Mouse (Mus musculus): ENCODE data around the gene Foxn3. TPM values are rescaled to one million over a fixed set of nuclear protein-coding genes. Genes with fewer than 3 reads are reported as not detected.

The Foxn3 gene
- polyA plus RNA-seq, 1 experiment: 61.0 TPM

DNA sequence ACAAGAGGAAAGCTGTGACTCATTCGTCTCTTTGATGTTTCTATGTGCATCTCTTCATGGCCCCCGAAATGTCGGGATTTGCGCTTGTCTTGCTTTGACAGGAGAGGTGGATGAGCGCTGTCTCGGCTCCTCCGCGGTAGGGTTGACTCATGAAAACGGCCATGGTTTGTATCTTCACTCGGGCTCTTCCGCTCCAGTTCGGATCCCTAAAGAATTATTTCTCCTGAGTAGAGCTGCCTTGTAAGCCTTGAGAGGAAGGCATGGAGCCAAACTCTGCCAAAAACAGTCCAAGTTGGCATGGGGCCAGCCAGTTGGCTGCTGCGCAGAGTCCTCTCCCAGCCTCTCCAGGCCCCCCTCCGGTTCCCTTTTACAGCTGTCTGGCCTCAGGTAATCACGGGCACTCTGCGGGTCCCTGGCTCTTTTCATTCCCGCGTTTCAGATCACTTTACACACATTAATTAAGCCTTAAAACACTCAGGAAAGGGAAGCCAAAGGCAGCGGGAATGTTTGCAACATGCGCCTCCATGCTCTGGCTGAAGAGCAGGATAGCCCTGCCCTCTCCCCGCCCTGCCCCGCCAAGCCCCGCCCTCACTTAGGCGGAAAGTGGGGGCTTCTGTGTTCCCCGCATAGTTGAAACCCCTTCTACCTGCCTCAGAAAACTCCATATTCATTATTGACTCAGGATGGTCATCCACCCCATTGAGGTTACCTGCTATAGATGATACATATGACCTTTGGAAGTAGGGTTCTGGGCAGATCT lies 7.0 kb upstream of the Foxn3 start:
- TF ChIP-seq EP300 (IDR thresholded peaks at IDR 0.05; ENCODE audit: insufficient read depth, low read depth, low read length): no peak
- TF ChIP-seq CTCF (IDR thresholded peaks at IDR 0.05; ENCODE audit: low read depth, low read length): no peak
- no peak for TF ChIP-seq POLR2A (IDR thresholded peaks at IDR 0.05; ENCODE audit: insufficient read depth, low read length)
- Histone ChIP-seq H3K36me3 (ENCODE audit: control insufficient read depth, insufficient read depth, low read length, poor library complexity, severe bottlenecking) (no peaks in the 10 kb centered on the region), H3K9ac (ENCODE audit: low read depth, poor library complexity, severe bottlenecking) (no peak overlapping the region), H3K9me3 (replicated peaks; ENCODE audit: control insufficient read depth, insufficient read depth, low read length, poor library complexity, severe bottlenecking) (no peaks in the 10 kb centered on the region), H3K27ac (ENCODE audit: insufficient read depth, low read length) (no peak overlapping the region), H3K4me3 (ENCODE audit: low read depth, low read length) (peak overlapping the region; percentile 38; the same call in 1 of the 2 replicates), H3K27me3 (ENCODE audit: control insufficient read depth, insufficient read depth, low read length, poor library complexity, severe bottlenecking) (no peaks in the 10 kb centered on the region), H3K4me1 (ENCODE audit: control insufficient read depth, insufficient read depth, low read length) (peaks cover 5% of the 10 kb centered on the region)

GRCm38 (mm10) chr12:99565606-99566005 lies 2.2 kb upstream of the Foxn3 start:
- no peaks in the 10 kb centered on the region for H3K36me3 ChIP-seq (ENCODE audit: control insufficient read depth, insufficient read depth, low read length, poor library complexity, severe bottlenecking)
- H3K4me3 ChIP-seq (ENCODE audit: low read depth, low read length): no peak overlapping the region
- H3K27me3 ChIP-seq (ENCODE audit: control insufficient read depth, insufficient read depth, low read length, poor library complexity, severe bottlenecking): no peaks in the 10 kb centered on the region
- no peaks in the 10 kb centered on the region for H3K4me1 ChIP-seq (ENCODE audit: control insufficient read depth, insufficient read depth, low read length)
- no peak overlapping the region for H3K9ac ChIP-seq (ENCODE audit: low read depth, poor library complexity, severe bottlenecking)
- H3K9me3 ChIP-seq (replicated peaks; ENCODE audit: control insufficient read depth, insufficient read depth, low read length, poor library complexity, severe bottlenecking): no peaks in the 10 kb centered on the region
- no peak overlapping the region for H3K27ac ChIP-seq (ENCODE audit: insufficient read depth, low read length)
- TF ChIP-seq CTCF (IDR thresholded peaks at IDR 0.05; ENCODE audit: low read depth, low read length): no peak
- TF ChIP-seq POLR2A (IDR thresholded peaks at IDR 0.05; ENCODE audit: insufficient read depth, low read length): no peak
- TF ChIP-seq EP300 (IDR thresholded peaks at IDR 0.05; ENCODE audit: insufficient read depth, low read depth, low read length): no peak

DNA sequence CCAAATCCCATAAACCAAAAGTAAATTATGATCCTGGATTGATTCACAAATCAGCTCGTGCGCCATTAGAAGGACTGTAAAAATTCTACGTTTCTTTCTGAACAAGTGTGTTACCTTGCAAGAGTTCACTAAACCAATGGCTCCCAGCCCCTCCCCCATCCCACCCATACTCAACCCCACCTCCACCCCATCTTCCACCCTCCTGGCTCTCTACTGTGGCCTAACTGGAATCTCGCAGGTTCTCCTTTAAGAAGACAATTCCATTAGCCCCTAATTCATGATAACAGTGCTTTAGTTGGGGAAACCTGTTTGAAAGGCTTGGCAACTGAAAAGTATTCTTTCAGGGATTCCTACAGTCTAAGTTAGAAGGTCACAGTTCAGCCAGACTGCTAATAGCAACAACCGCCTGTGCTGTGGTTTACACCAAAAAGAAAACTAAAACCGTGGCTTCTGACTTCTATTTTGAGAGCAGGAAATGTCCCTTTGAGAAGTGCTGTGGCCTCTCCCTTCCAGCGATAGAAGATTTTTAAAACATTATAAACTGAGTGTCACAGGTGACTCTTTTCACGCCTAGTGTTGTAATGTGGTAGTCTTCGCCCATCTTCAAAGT lies 1.0 kb upstream of the Foxn3 start:
- Histone ChIP-seq H3K4me1 (ENCODE audit: control insufficient read depth, insufficient read depth, low read length) (no peaks in the 10 kb centered on the region), H3K4me3 (ENCODE audit: low read depth, low read length) (no peak overlapping the region), H3K36me3 (ENCODE audit: control insufficient read depth, insufficient read depth, low read length, poor library complexity, severe bottlenecking) (no peaks in the 10 kb centered on the region), H3K9me3 (replicated peaks; ENCODE audit: control insufficient read depth, insufficient read depth, low read length, poor library complexity, severe bottlenecking) (no peaks in the 10 kb centered on the region), H3K27me3 (ENCODE audit: control insufficient read depth, insufficient read depth, low read length, poor library complexity, severe bottlenecking) (no peaks in the 10 kb centered on the region), H3K9ac (ENCODE audit: low read depth, poor library complexity, severe bottlenecking) (no peak overlapping the region), H3K27ac (ENCODE audit: insufficient read depth, low read length) (no peak overlapping the region)
- no peak for TF ChIP-seq CTCF (IDR thresholded peaks at IDR 0.05; ENCODE audit: low read depth, low read length)
- TF ChIP-seq EP300 (IDR thresholded peaks at IDR 0.05; ENCODE audit: insufficient read depth, low read depth, low read length): no peak
- no peak for TF ChIP-seq POLR2A (IDR thresholded peaks at IDR 0.05; ENCODE audit: insufficient read depth, low read length)

DNA sequence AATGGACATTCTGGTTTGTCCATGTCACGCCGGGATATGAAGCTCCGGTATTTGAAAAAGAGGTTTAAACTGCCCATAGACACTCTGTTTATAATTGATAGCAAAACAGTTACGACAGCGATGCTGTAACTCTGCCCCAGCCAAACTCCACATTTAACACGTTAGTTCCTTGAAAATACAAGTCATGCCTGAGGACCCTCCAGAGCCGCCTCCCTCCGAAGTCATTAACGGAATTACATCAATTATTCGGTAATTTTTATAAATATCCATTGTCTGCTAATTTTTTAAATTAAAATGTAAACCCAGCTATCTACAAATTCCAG lies 554 bp downstream of the Foxn3 start:
- H3K36me3 ChIP-seq (ENCODE audit: control insufficient read depth, insufficient read depth, low read length, poor library complexity, severe bottlenecking): no peaks in the 10 kb centered on the region
- no peaks in the 10 kb centered on the region for H3K27me3 ChIP-seq (ENCODE audit: control insufficient read depth, insufficient read depth, low read length, poor library complexity, severe bottlenecking)
- H3K4me3 ChIP-seq (ENCODE audit: low read depth, low read length): peak overlapping the region; percentile 48
- no peak overlapping the region for H3K27ac ChIP-seq (ENCODE audit: insufficient read depth, low read length)
- TF ChIP-seq POLR2A (IDR thresholded peaks at IDR 0.05; ENCODE audit: insufficient read depth, low read length) (no peak), EP300 (IDR thresholded peaks at IDR 0.05; ENCODE audit: insufficient read depth, low read depth, low read length) (no peak), CTCF (IDR thresholded peaks at IDR 0.05; ENCODE audit: low read depth, low read length) (no peak)
- no peaks in the 10 kb centered on the region for H3K9me3 ChIP-seq (replicated peaks; ENCODE audit: control insufficient read depth, insufficient read depth, low read length, poor library complexity, severe bottlenecking)
- no peaks in the 10 kb centered on the region for H3K4me1 ChIP-seq (ENCODE audit: control insufficient read depth, insufficient read depth, low read length)
- peak overlapping the region; percentile 89 for H3K9ac ChIP-seq (ENCODE audit: low read depth, poor library complexity, severe bottlenecking)

DNA sequence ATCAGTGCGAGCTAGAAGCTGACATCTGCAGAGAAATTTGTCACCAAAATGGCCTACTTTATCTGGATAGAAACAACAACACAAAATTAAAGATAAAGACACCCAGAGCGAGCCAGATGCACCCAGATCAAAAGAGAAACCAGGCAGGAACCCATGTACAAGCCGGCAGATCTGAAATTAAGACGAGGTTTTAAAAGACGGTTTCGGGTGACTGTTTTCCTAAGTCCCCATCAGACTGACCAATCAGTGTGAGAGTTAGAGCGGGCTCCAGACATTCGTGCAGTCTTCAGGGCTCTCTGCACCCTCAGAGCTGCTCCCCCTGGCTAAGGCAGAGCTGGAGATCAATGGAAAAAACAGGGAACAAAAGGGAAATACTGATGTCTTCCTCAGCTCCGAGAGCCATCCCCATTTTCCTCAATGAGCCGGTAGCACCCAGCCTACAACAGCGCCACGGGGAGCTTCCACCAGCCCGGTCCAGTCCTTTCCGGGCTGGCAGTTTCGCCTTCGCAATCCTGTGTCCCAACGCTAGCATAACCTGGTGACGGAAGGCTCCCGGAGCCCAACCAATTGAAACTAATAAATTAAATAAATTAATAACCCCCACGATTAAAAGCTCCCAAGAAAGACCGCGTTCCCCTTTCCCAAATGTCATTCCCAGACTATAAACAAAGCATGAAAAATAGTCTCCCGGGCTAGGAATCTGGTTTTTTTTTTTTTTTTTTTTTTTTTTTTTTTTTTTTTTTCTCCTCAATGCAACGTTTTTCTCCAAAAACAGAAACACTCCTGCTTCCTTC lies 1.1 kb downstream of the Foxn3 start:
- peak overlapping the region; percentile 50 for H3K4me3 ChIP-seq (ENCODE audit: low read depth, low read length)
- H3K27me3 ChIP-seq (ENCODE audit: control insufficient read depth, insufficient read depth, low read length, poor library complexity, severe bottlenecking): no peaks in the 10 kb centered on the region
- H3K4me1 ChIP-seq (ENCODE audit: control insufficient read depth, insufficient read depth, low read length): no peaks in the 10 kb centered on the region
- TF ChIP-seq POLR2A (IDR thresholded peaks at IDR 0.05; ENCODE audit: insufficient read depth, low read length) (no peak), EP300 (IDR thresholded peaks at IDR 0.05; ENCODE audit: insufficient read depth, low read depth, low read length) (0 out of 2 replicates have a peak, but pooled peaks have one; percentile 12), CTCF (IDR thresholded peaks at IDR 0.05; ENCODE audit: low read depth, low read length) (no peak)
- H3K9me3 ChIP-seq (replicated peaks; ENCODE audit: control insufficient read depth, insufficient read depth, low read length, poor library complexity, severe bottlenecking): no peaks in the 10 kb centered on the region
- H3K27ac ChIP-seq (ENCODE audit: insufficient read depth, low read length): no peak overlapping the region
- H3K9ac ChIP-seq (ENCODE audit: low read depth, poor library complexity, severe bottlenecking): peak overlapping the region; percentile 89
- no peaks in the 10 kb centered on the region for H3K36me3 ChIP-seq (ENCODE audit: control insufficient read depth, insufficient read depth, low read length, poor library complexity, severe bottlenecking)

Measured in ES-Bruce4 (cell line).